Mouse (Mus musculus): ENCODE measurements at regions not wholly inside any gene's neighbourhood (a gene's known extent, or its start where the extent isn't known, plus 50 kb on each side); places are given as distances from the start of the nearest gene placed in this dataset.

DNA sequence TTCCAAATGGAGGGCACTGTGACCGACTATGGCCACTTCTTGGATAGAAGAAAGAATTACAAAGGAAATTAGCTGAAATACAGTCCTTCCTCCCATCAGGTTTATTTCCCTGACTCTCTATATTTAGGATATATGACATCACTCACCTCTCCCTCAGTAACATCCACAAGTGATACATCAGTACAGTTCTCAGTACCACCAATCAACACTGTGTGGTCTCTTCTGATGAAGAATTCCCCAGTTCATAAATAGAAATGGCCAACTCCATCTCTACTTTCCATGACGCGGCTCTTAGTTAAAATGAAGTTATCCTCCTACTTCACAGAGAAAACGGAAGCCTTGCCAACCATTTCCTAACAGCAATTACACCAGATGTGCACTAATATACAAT is 208.3 kb upstream of the Dio2 start:
- H3K27ac ChIP-seq (replicated peaks; ENCODE audit: low read depth, low read length): no peak overlapping the region
- no peaks in the 10 kb centered on the region for H3K9me3 ChIP-seq (ENCODE audit: control insufficient read depth, low read length)
- DNase-seq (ENCODE audit: low spot score) (no peak), ATAC-seq (ENCODE audit: low read depth) (peak; percentile 44; the same call in 1 of the 2 replicates)
- H3K27me3 ChIP-seq (replicated peaks; ENCODE audit: control insufficient read depth, insufficient read depth, low read length): no peaks in the 10 kb centered on the region
- 74% methylated on average over 4 of the region's 4 CpGs for WGBS
- H3K4me3 ChIP-seq (ENCODE audit: low read depth, low read length): no peak overlapping the region
- no peak overlapping the region for H3K4me2 ChIP-seq (ENCODE audit: low read depth, low read length)
- H3K4me1 ChIP-seq (ENCODE audit: control insufficient read depth, insufficient read depth, low read length): no peaks in the 10 kb centered on the region
- H3K36me3 ChIP-seq (ENCODE audit: control insufficient read depth, insufficient read depth, low read length): no peaks in the 10 kb centered on the region
- H3K9ac ChIP-seq (ENCODE audit: low read depth, low read length): no peak overlapping the region

GRCm38 (mm10) chr12:90945743-90946527 is 207.7 kb upstream of the Dio2 start:
- Histone ChIP-seq H3K9me3 (ENCODE audit: control insufficient read depth, low read length) (no peaks in the 10 kb centered on the region), H3K9ac (ENCODE audit: low read depth, low read length) (no peak overlapping the region), H3K27me3 (replicated peaks; ENCODE audit: control insufficient read depth, insufficient read depth, low read length) (no peaks in the 10 kb centered on the region), H3K27ac (replicated peaks; ENCODE audit: low read depth, low read length) (no peak overlapping the region), H3K36me3 (ENCODE audit: control insufficient read depth, insufficient read depth, low read length) (no peaks in the 10 kb centered on the region), H3K4me1 (ENCODE audit: control insufficient read depth, insufficient read depth, low read length) (no peaks in the 10 kb centered on the region), H3K4me2 (ENCODE audit: low read depth, low read length) (no peak overlapping the region), H3K4me3 (ENCODE audit: low read depth, low read length) (no peak overlapping the region)
- peak; percentile 92 for ATAC-seq (ENCODE audit: low read depth)
- WGBS: 34% methylated on average over 6 of the region's 6 CpGs
- peak; percentile 82 for DNase-seq (ENCODE audit: low spot score)

DNA sequence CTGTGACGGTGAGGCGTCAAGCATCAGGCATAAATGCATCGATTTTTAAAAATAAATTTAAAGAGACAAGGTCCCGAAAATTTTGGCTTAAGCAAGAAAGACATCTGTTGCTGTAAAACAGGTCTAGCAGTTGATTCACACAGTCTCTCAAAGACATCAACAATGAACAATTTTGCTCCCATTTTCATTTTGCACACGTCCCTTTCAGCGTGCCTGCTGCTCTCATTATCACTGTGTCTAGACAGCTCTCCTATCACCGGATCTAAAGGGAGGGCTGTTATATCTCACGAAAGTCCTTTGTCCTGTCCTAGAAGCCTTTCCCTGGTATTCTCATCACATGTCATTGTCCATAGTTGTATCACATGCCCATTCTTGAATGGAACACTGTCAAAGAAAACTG is 194.4 kb upstream of the Dio2 start:
- Histone ChIP-seq H3K27me3 (replicated peaks; ENCODE audit: control insufficient read depth, insufficient read depth, low read length) (no peaks in the 10 kb centered on the region), H3K27ac (replicated peaks; ENCODE audit: low read depth, low read length) (no peak overlapping the region), H3K4me3 (ENCODE audit: low read depth, low read length) (no peak overlapping the region), H3K4me1 (ENCODE audit: control insufficient read depth, insufficient read depth, low read length) (no peaks in the 10 kb centered on the region), H3K9me3 (ENCODE audit: control insufficient read depth, low read length) (no peaks in the 10 kb centered on the region), H3K9ac (ENCODE audit: low read depth, low read length) (no peak overlapping the region), H3K36me3 (ENCODE audit: control insufficient read depth, insufficient read depth, low read length) (no peaks in the 10 kb centered on the region), H3K4me2 (ENCODE audit: low read depth, low read length) (no peak overlapping the region)
- ATAC-seq (ENCODE audit: low read depth) (no peak), DNase-seq (ENCODE audit: low spot score) (no peak)
- 90% methylated on average over 8 of the region's 8 CpGs for WGBS

GRCm38 (mm10) chr12:90932201-90932600 is 194.0 kb upstream of the Dio2 start:
- no peaks in the 10 kb centered on the region for H3K36me3 ChIP-seq (ENCODE audit: control insufficient read depth, insufficient read depth, low read length)
- no peaks in the 10 kb centered on the region for H3K9me3 ChIP-seq (ENCODE audit: control insufficient read depth, low read length)
- H3K4me2 ChIP-seq (ENCODE audit: low read depth, low read length): no peak overlapping the region
- no peaks in the 10 kb centered on the region for H3K27me3 ChIP-seq (replicated peaks; ENCODE audit: control insufficient read depth, insufficient read depth, low read length)
- H3K27ac ChIP-seq (replicated peaks; ENCODE audit: low read depth, low read length): no peak overlapping the region
- ATAC-seq (ENCODE audit: low read depth): no peak
- no peak overlapping the region for H3K4me3 ChIP-seq (ENCODE audit: low read depth, low read length)
- no peaks in the 10 kb centered on the region for H3K4me1 ChIP-seq (ENCODE audit: control insufficient read depth, insufficient read depth, low read length)
- WGBS: 90% methylated on average over 5 of the region's 5 CpGs
- H3K9ac ChIP-seq (ENCODE audit: low read depth, low read length): no peak overlapping the region
- DNase-seq (ENCODE audit: low spot score): no peak

GRCm38 (mm10) chr12:90930091-90930715 is 192.0 kb upstream of the Dio2 start:
- no peak for DNase-seq (ENCODE audit: low spot score)

DNA sequence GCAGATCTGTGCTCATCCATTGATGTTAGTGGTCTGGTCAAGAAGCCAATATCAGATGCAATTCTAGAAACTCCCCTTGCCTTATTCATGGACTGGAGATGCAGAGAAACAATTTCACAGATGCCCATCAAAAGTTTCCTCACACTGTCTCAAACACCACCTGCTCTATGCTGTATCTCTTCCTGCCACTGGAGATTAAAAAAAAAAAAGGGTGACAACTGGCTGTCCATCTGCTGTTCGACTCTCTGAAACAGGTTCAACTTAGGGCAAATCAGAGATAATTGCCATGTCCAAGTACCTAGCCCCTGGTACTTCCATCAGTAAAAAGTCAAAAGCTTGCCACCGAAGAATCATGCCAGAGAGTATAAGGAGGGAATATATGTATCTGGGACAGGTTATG is 185.4 kb upstream of the Dio2 start:
- DNase-seq (ENCODE audit: low spot score) (no peak), ATAC-seq (ENCODE audit: low read depth) (no peak)
- no peak overlapping the region for H3K4me2 ChIP-seq (ENCODE audit: low read depth, low read length)
- no peaks in the 10 kb centered on the region for H3K9me3 ChIP-seq (ENCODE audit: control insufficient read depth, low read length)
- no peak overlapping the region for H3K27ac ChIP-seq (replicated peaks; ENCODE audit: low read depth, low read length)
- no peak overlapping the region for H3K9ac ChIP-seq (ENCODE audit: low read depth, low read length)
- no peaks in the 10 kb centered on the region for H3K4me1 ChIP-seq (ENCODE audit: control insufficient read depth, insufficient read depth, low read length)
- H3K36me3 ChIP-seq (ENCODE audit: control insufficient read depth, insufficient read depth, low read length): no peaks in the 10 kb centered on the region
- no peaks in the 10 kb centered on the region for H3K27me3 ChIP-seq (replicated peaks; ENCODE audit: control insufficient read depth, insufficient read depth, low read length)
- WGBS: 80% methylated on average over 2 of the region's 2 CpGs
- no peak overlapping the region for H3K4me3 ChIP-seq (ENCODE audit: low read depth, low read length)

More at GRCm38 (mm10) chr12:90930091-90930715, 192.0 kb upstream of the Dio2 start:
- Histone ChIP-seq H3K9me3 (ENCODE audit: control insufficient read depth, low read length) (no peaks in the 10 kb centered on the region), H3K4me3 (ENCODE audit: low read depth, low read length) (no peak overlapping the region), H3K4me2 (ENCODE audit: low read depth, low read length) (no peak overlapping the region), H3K4me1 (ENCODE audit: control insufficient read depth, insufficient read depth, low read length) (no peaks in the 10 kb centered on the region), H3K9ac (ENCODE audit: low read depth, low read length) (no peak overlapping the region), H3K27me3 (replicated peaks; ENCODE audit: control insufficient read depth, insufficient read depth, low read length) (no peaks in the 10 kb centered on the region), H3K36me3 (ENCODE audit: control insufficient read depth, insufficient read depth, low read length) (no peaks in the 10 kb centered on the region), H3K27ac (replicated peaks; ENCODE audit: low read depth, low read length) (no peak overlapping the region)
- ATAC-seq (ENCODE audit: low read depth): no peak
- 78% methylated on average over 6 of the region's 6 CpGs for WGBS

- no peak overlapping the region for H3K9ac ChIP-seq (ENCODE audit: low read depth, low read length)
- DNase-seq (ENCODE audit: low spot score): no peak
- no peaks in the 10 kb centered on the region for H3K27me3 ChIP-seq (replicated peaks; ENCODE audit: control insufficient read depth, insufficient read depth, low read length)
- H3K36me3 ChIP-seq (ENCODE audit: control insufficient read depth, insufficient read depth, low read length): no peaks in the 10 kb centered on the region
- ATAC-seq (ENCODE audit: low read depth): no peak
- H3K9me3 ChIP-seq (ENCODE audit: control insufficient read depth, low read length): no peaks in the 10 kb centered on the region
- no peaks in the 10 kb centered on the region for H3K4me1 ChIP-seq (ENCODE audit: control insufficient read depth, insufficient read depth, low read length)
- WGBS: 73% methylated on average over 3 of the region's 3 CpGs
- no peak overlapping the region for H3K4me3 ChIP-seq (ENCODE audit: low read depth, low read length)
- no peak overlapping the region for H3K27ac ChIP-seq (replicated peaks; ENCODE audit: low read depth, low read length)
- no peak overlapping the region for H3K4me2 ChIP-seq (ENCODE audit: low read depth, low read length)
Observed at GRCm38 (mm10) chr12:90923148-90923547, 184.9 kb upstream of the Dio2 start.

GRCm38 (mm10) chr12:90921227-90921626 is 183.0 kb upstream of the Dio2 start:
- no peaks in the 10 kb centered on the region for H3K27me3 ChIP-seq (replicated peaks; ENCODE audit: control insufficient read depth, insufficient read depth, low read length)
- H3K36me3 ChIP-seq (ENCODE audit: control insufficient read depth, insufficient read depth, low read length): no peaks in the 10 kb centered on the region
- H3K4me2 ChIP-seq (ENCODE audit: low read depth, low read length): no peak overlapping the region
- H3K4me1 ChIP-seq (ENCODE audit: control insufficient read depth, insufficient read depth, low read length): no peaks in the 10 kb centered on the region
- no peak overlapping the region for H3K9ac ChIP-seq (ENCODE audit: low read depth, low read length)
- WGBS: 77% methylated on average over 4 of the region's 4 CpGs
- no peak overlapping the region for H3K4me3 ChIP-seq (ENCODE audit: low read depth, low read length)
- DNase-seq (ENCODE audit: low spot score) (peak; percentile 54), ATAC-seq (ENCODE audit: low read depth) (peak; percentile 33; the same call in 1 of the 2 replicates)
- no peaks in the 10 kb centered on the region for H3K9me3 ChIP-seq (ENCODE audit: control insufficient read depth, low read length)
- no peak overlapping the region for H3K27ac ChIP-seq (replicated peaks; ENCODE audit: low read depth, low read length)

All from embryonic facial prominence, embryonic 14.5 days (tissue).